Mouse (Mus musculus) kidney, embryonic 16.5 days (tissue): ENCODE measurements around the gene Fli1. TPM values are rescaled to one million over a fixed set of nuclear protein-coding genes. Genes with fewer than 3 reads are reported as not detected.

Source experiments
- ATAC-seq: fragments of 200-750 bp; cut with Nextera tagmentation; 2 replicates; pipeline ENCODE4 v1.8.0; 2017; ENCODE audit warnings: moderate TSS enrichment; ENCODE audit not compliant: low FRiP score, low TSS enrichment
- H3K27ac ChIP-seq: fragments of 300-500 bp; sonication (generic); 2 replicates; pipeline ENCODE4 v1.5.1; 2014; ENCODE audit warnings: low read length
- H3K27me3 ChIP-seq: fragments of 300-500 bp; sonication (generic); 2 replicates; pipeline ENCODE4 v1.6.1; 2014; ENCODE audit warnings: low read length, control low read depth, mixed read lengths; ENCODE audit not compliant: insufficient read depth
- H3K36me3 ChIP-seq: fragments of 300-500 bp; sonication (generic); 2 replicates; pipeline ENCODE4 v1.6.1; 2014; ENCODE audit warnings: low read length, control low read depth, mixed read lengths; ENCODE audit not compliant: insufficient read depth
- H3K4me1 ChIP-seq: fragments of 300-500 bp; sonication (generic); 2 replicates; pipeline ENCODE4 v1.6.1; 2014; ENCODE audit warnings: low read length, control low read depth, mixed read lengths; ENCODE audit not compliant: insufficient read depth
- H3K4me2 ChIP-seq: fragments of 300-500 bp; sonication (generic); replicated peaks from 2 replicates; pipeline ENCODE4 v1.6.1; 2014; ENCODE audit warnings: low read depth, low read length
- H3K4me3 ChIP-seq: fragments of 300-500 bp; sonication (generic); 2 replicates; pipeline ENCODE4 v1.5.1; 2014; ENCODE audit warnings: mild to moderate bottlenecking, low read length
- H3K9ac ChIP-seq: fragments of 300-500 bp; sonication (generic); replicated peaks from 2 replicates; pipeline ENCODE4 v1.6.1; 2014; ENCODE audit warnings: low read length
- H3K9me3 ChIP-seq: fragments of 300-500 bp; sonication (generic); 2 replicates; pipeline ENCODE4 v1.6.1; 2016; ENCODE audit warnings: low read length, control low read depth
- WGBS: fragments of 180-500 bp; shearing (Covaris S2); extraction: QIAGEN DNeasy Blood & Tissue Kit; methylation state at CpG from one replicate; pipeline ENCODE4 v1.1.7; 2014; 5-methylcytosine and 5-hydroxymethylcytosine counted together
- polyA plus RNA-seq: library from polyadenylated mRNA; unstranded; fragments of >200 nt; fragmentation: Nextera tagmentation; extraction: Ambion mirVana; gene quantifications from 2 replicates; pipeline ENCODE4 v1.2.1, GENCODE M21; 2015

Fli1 gene
- polyA plus RNA-seq, 1 experiment from 2014 or later = 30.3 TPM

- WGBS = 63% methylated on average over 5 of the region's 5 CpGs
- ATAC-seq = no peak
- peak overlapping the region; percentile 51; the same call in 1 of the 2 replicates for H3K27ac ChIP-seq
These were observed 165.6 kb downstream of the Fli1 start for GRCm38 (mm10) chr9:32376863-32377590.

GRCm38 (mm10) chr9:32376031-32376430 is 166.6 kb downstream of the Fli1 start:
- Histone ChIP-seq H3K4me1 (no peaks in the 10 kb centered on the region; the same call in 1 of the 2 replicates), H3K27ac (no peak overlapping the region), H3K36me3 (no peaks in the 10 kb centered on the region), H3K9me3 (no peaks in the 10 kb centered on the region), H3K4me3 (no peak overlapping the region), H3K4me2 (no peak overlapping the region), H3K9ac (no peak overlapping the region), H3K27me3 (no peaks in the 10 kb centered on the region)
- 55% methylated on average over 7 of the region's 7 CpGs for WGBS
- no peak for ATAC-seq

More at GRCm38 (mm10) chr9:32376863-32377590, 165.6 kb downstream of the Fli1 start:
- no peak overlapping the region for H3K4me2 ChIP-seq
- H3K4me3 ChIP-seq = no peak overlapping the region
- H3K36me3 ChIP-seq = no peaks in the 10 kb centered on the region
- no peak overlapping the region for H3K9ac ChIP-seq
- no peaks in the 10 kb centered on the region for H3K27me3 ChIP-seq
- H3K4me1 ChIP-seq = no peaks in the 10 kb centered on the region; the same call in 1 of the 2 replicates
- no peaks in the 10 kb centered on the region for H3K9me3 ChIP-seq

GRCm38 (mm10) chr9:32373656-32374055 is 169.0 kb downstream of the Fli1 start:
- no peak overlapping the region for H3K27ac ChIP-seq
- H3K4me3 ChIP-seq = no peak overlapping the region
- H3K27me3 ChIP-seq = no peaks in the 10 kb centered on the region
- H3K4me2 ChIP-seq = no peak overlapping the region
- ATAC-seq = no peak
- H3K36me3 ChIP-seq = no peaks in the 10 kb centered on the region
- 64% methylated on average over 6 of the region's 6 CpGs for WGBS
- no peak overlapping the region for H3K9ac ChIP-seq
- H3K4me1 ChIP-seq = no peaks in the 10 kb centered on the region; the same call in 1 of the 2 replicates
- no peaks in the 10 kb centered on the region for H3K9me3 ChIP-seq

Other genes starting within 250 kb of the Fli1 start
- gene Kcnj5, start 198.5 kb downstream of the Fli1 start, polyA plus RNA-seq = 2.2 and 2.6 TPM in 2 replicates
- 18.8 and 19.2 TPM in 2 replicates for gene Kcnj1, start 170.4 kb downstream of the Fli1 start, polyA plus RNA-seq
- 76.2 and 80.2 TPM in 2 replicates for gene Ets1, start 93.4 kb upstream of the Fli1 start, polyA plus RNA-seq